Mouse (Mus musculus) macrophage (primary cell): Measurements from ENCODE around the gene Cryzl2. TPM values are rescaled to one million over a fixed set of nuclear protein-coding genes. Genes with fewer than 3 reads are reported as not detected.

Experiments used
- H3K27ac ChIP-seq: fragments of 350-480 bp; formaldehyde crosslinking; 2 replicates; pipeline ENCODE4 v1.9.0; 2021
- H3K36me3 ChIP-seq: fragments of 350-480 bp; formaldehyde crosslinking; 2 replicates; pipeline ENCODE4 v1.9.0; 2021; ENCODE audit errors: inconsistent target
- H3K4me3 ChIP-seq: fragments of 350-480 bp; formaldehyde crosslinking; 2 replicates; pipeline ENCODE4 v1.9.0; 2021; ENCODE audit errors: inconsistent target
- H3K79me2 ChIP-seq: fragments of 350-480 bp; formaldehyde crosslinking; 2 replicates; pipeline ENCODE4 v1.9.0; 2021; ENCODE audit errors: inconsistent target
- WGBS: methylation state at CpG from one replicate; pipeline ENCODE4 v1.1.7; 2026; ENCODE audit warnings: inconsistent platforms; ENCODE audit not compliant: missing documents; 5-methylcytosine and 5-hydroxymethylcytosine counted together
- polyA plus RNA-seq: library from polyadenylated mRNA; stranded (reverse); fragments of 250-400 nt; gene quantifications from 3 replicates; pipeline ENCODE4 v1.2.4, GENCODE M21; 2018; ENCODE audit warnings: inconsistent platforms

Cryzl2 gene
- polyA plus RNA-seq, 1 experiment from 2014 or later: 9.4 TPM

DNA sequence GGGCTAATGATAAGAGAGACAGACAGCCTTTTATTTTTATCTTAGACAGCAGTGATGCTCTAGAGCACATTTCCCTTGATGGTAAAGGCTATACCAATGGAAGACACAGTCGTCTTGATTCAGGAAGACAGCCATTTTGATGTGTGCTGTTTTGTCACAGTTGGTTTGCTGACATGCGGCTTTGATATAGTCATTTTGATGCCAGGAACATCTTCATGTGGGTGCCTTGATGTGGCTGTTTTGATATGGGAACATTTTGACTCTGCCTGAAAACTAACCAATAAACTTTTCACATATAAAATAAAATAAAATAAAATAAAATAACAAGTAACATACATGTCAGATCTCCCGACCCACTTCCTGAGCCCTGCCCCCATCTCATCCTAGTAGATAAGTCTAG, 30.0 kb upstream of the Cryzl2 start:
- Histone ChIP-seq H3K79me2 (no peaks in the 10 kb centered on the region), H3K4me3 (no peak overlapping the region), H3K27ac (no peak overlapping the region), H3K36me3 (no peaks in the 10 kb centered on the region)
- 94% methylated on average over 3 of the region's 3 CpGs for WGBS

DNA sequence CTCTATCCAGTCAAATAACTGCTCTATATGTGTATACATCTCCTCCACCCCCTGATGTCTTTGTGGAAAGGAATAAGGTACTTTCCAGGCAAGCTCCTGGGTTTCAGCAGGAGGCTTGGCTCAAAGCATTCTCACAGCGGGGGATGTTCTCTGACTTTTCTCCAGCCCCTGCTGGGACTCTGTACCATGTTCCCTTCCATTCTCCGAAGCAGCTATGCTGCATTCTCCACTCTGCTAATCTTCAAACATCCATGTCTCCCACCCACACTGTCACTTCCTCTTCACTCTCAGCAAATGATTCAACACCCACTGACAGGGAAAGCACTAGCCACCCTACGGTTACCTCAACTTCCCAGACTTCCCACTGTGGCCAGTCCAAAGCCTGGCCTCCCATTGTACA, 25.1 kb upstream of the Cryzl2 start:
- H3K4me3 ChIP-seq: no peak overlapping the region

DNA sequence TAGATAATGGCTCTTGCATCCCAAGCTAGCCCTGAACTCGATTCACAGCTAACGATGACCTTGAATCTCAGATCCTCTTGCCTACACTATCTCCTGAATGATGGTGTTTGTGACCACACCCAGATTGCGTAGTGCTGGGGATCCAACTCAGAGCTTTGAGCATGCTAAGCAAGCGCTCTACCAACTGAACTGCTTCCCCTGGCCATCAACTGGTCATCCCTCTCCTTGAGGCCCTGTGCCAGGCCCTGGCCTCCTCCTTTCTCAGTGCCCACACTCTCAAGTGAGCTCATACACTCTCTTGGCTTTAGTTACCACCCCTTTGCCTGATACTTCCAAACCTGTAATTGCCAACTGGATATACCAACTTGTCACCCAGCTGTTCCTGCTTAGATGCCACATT, 24.0 kb upstream of the Cryzl2 start:
- H3K27ac ChIP-seq: no peak overlapping the region
- no peak overlapping the region for H3K4me3 ChIP-seq
- no peaks in the 10 kb centered on the region for H3K36me3 ChIP-seq
- 98% methylated on average over 4 of the region's 4 CpGs for WGBS
- no peaks in the 10 kb centered on the region for H3K79me2 ChIP-seq

More for the DNA sequence above, 25.1 kb upstream of the Cryzl2 start:
- no peak overlapping the region for H3K27ac ChIP-seq
- no peaks in the 10 kb centered on the region for H3K79me2 ChIP-seq
- no peaks in the 10 kb centered on the region for H3K36me3 ChIP-seq
- 81% methylated on average over 3 of the region's 3 CpGs for WGBS

DNA sequence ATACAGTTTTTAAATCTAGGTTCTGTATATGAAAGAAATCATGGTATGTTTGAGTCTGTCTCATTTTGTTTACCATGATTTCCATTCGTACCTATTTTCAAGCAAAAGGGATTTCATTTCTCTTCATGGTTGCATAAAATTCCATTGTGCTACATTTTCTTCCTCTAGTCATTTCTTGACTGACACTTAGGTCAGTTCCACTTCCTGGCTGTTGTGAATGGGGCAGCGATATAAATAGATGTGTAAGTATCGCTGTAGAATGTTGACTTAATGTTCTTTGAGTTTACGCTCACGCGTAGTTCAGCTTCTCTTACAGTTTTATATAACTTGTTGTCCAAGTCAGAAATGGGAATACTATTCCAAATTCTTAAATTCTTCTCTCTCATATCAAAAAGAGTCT, 22.5 kb upstream of the Cryzl2 start:
- H3K27ac ChIP-seq: no peak overlapping the region
- H3K36me3 ChIP-seq: no peaks in the 10 kb centered on the region
- H3K4me3 ChIP-seq: no peak overlapping the region
- H3K79me2 ChIP-seq: no peaks in the 10 kb centered on the region
- 36% methylated on average over 6 of the region's 6 CpGs for WGBS

DNA sequence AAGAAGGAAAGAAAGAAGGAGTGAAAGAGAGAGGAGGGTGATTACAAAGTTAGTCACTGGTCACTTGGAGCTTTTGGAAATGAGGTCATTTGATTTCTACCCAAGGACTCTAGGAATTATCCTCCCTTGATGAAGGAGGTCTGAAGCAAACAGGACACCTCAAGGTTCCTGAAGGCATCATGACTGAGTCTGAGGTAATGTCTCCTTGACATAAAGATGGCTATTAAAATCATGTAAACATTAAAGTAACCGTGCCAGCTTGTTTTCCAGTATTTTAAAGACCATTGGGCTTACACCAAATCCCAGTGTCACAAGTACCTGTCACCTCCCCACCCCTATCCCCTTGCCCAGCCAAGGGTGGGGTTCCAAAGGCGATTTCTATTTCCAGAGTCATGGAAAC, 20.1 kb upstream of the Cryzl2 start:
- no peak overlapping the region for H3K4me3 ChIP-seq
- 92% methylated on average over 2 of the region's 2 CpGs for WGBS
- no peaks in the 10 kb centered on the region for H3K79me2 ChIP-seq
- no peaks in the 10 kb centered on the region for H3K36me3 ChIP-seq
- no peak overlapping the region for H3K27ac ChIP-seq

DNA sequence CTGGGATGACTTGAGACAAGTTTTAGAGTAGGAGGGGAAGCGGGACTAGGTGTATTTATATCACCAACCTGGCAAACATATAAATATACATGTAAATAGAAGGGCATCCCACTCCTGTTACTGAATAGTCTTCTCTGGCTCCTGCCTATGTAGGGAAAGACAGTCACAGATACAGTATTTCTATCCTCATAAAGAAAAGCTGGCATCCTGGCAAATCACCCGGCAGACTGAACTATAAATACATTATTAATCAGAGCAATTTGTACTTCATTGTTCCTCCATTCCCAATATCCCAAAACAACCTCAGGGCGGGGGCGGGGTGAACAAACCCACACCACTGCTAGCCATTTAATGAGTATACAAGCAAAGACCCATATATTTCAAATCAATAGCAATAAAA, 19.3 kb upstream of the Cryzl2 start:
- H3K27ac ChIP-seq: no peak overlapping the region
- WGBS: 100% methylated on average over 4 of the region's 4 CpGs
- H3K79me2 ChIP-seq: no peaks in the 10 kb centered on the region
- H3K36me3 ChIP-seq: no peaks in the 10 kb centered on the region
- H3K4me3 ChIP-seq: no peak overlapping the region

DNA sequence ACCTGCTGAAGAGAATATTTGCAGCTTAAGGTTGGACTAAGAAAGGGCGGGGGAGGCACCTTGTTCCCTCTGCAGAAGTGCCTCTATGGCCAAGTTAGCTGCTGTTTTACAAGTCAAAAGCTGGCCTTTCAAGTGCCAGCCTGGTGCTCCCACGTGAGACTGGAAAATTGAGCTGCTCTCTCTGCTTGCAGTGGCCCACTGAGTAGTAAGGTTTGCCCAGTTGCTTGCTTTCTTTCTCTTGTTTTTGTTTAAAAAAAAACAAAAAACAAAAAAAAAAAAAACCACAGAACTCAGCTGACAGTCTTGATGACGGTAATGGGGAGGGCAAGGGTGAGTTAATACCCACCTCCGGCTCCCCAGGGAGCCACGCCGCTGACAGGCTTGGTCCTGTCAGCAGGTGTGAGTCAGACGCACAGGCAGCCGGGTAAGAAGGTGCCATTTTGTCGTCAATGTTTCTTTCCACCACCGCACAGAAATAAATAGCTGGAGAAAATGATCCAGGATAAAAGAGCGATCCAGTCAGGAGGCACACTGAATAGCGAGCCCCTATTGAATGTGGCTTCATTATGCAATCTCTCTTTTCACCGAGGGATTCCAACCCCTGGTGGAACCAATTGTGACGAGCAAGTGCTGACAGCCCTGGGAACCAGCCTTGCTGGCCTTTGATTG, 18.3 kb upstream of the Cryzl2 start:
- no peak overlapping the region for H3K4me3 ChIP-seq
- H3K79me2 ChIP-seq: no peaks in the 10 kb centered on the region
- no peak overlapping the region for H3K27ac ChIP-seq
- 78% methylated on average over 14 of the region's 14 CpGs for WGBS
- H3K36me3 ChIP-seq: no peaks in the 10 kb centered on the region

DNA sequence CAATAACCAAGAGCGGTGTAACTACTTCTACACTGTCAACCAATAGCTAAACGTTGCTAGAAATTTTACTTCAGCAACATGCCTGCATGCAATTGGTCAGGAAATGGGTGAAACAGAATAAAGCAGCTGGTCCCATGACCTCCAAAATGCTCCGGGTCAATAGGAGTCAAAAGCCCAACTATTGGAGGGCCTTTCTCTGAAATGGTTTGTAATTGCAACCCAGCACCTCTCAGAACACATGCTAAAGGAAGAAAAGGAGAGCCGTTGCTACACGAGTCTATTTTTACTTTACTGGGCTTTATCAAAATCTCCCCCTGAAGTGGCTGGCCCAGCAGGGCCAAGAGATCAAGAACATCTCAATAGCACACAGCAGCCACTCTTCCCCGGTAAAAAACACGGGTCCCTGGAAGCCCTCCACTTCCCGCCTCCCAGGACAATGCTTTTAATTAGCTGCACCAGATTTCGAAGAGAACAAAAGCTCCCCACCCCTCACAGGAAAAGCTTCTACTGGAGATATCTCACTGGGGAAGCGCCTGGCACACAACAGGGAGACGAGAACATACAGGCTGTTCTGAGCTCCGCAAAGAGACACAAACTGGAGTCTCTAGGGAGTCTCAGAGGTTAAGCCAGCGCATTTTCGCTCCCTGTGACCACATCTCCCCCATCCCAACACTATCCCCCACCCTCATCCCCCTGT, 15.2 kb upstream of the Cryzl2 start:
- no peak overlapping the region for H3K27ac ChIP-seq
- WGBS: 42% methylated on average over 14 of the region's 14 CpGs
- no peaks in the 10 kb centered on the region for H3K36me3 ChIP-seq
- no peak overlapping the region for H3K4me3 ChIP-seq
- no peaks in the 10 kb centered on the region for H3K79me2 ChIP-seq

DNA sequence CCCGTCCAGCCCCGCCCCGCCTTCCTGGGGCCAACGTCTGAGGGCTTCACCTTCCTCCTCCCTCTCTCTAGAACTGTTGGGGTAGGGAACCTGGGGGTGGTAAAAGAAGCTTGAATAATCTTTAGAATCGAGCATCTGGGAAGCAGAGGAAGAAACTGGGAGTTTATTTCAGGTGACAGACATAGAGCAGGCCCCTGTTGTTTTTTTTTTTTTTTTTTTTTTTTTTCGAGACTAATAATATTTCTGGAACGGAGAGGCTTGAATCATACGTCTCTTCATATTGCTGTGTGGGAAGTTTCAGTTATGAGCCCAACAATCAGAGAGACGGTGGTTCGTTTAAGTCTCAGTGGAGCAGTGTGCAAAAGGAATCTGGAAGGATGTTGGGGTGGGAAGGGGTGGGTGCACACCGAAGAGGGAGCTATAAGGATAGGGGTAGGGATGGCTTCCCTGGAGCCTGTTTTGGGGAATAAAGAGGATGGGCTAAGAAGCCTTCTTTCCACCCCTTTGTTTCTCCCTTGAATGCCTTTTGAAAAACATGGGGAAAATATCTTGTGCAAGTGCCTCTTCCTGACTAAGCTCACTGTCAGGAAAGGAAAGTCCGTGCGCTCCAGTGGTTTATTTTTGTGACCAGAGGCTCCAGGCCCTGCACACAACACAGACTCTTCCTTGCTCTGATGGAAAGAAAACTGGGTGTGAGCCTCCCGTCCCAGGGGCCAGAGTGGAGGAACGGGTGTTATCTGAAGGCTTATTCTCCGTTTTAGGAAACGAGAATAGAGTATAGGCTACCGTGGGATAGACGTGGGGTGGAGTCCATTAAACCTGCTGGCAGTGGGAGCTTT, 14.4 kb upstream of the Cryzl2 start:
- Histone ChIP-seq H3K79me2 (no peaks in the 10 kb centered on the region), H3K36me3 (no peaks in the 10 kb centered on the region), H3K4me3 (no peak overlapping the region), H3K27ac (no peak overlapping the region)
- 60% methylated on average over 16 of the region's 19 CpGs for WGBS

DNA sequence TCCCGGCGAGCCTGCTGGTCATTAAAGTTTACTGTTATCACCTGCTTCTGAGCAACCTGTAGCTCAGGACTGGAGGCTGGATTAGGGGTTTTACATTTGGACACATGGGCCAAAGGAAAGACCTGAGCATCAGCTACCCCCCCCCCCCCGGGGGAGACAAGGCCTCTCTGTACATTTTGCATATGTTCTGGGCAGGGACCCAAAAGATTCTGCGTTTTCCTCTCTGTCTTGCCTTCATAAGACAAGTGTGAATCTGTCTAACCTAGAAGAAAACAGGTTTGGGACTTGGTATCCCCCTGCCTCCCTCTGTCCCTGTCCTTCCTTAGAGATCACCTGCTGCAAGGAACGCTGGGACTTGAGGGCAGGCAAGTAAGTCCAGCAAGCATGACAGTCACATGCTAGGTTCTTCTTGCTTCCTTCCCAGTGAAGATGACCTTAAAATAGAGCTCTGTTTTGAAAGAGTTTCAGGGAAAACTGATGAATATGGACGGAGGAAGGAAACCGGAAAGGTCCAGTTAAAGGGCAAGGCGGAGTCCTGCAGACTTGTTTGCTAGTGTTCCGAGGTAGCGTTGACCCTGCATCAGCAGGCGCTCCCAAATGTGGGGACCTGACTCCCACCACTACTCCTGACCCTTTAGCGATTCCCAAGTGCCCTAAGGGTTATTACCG, 13.6 kb upstream of the Cryzl2 start:
- H3K36me3 ChIP-seq: no peaks in the 10 kb centered on the region
- 82% methylated on average over 12 of the region's 13 CpGs for WGBS
- no peak overlapping the region for H3K27ac ChIP-seq
- H3K4me3 ChIP-seq: no peak overlapping the region
- H3K79me2 ChIP-seq: no peaks in the 10 kb centered on the region

DNA sequence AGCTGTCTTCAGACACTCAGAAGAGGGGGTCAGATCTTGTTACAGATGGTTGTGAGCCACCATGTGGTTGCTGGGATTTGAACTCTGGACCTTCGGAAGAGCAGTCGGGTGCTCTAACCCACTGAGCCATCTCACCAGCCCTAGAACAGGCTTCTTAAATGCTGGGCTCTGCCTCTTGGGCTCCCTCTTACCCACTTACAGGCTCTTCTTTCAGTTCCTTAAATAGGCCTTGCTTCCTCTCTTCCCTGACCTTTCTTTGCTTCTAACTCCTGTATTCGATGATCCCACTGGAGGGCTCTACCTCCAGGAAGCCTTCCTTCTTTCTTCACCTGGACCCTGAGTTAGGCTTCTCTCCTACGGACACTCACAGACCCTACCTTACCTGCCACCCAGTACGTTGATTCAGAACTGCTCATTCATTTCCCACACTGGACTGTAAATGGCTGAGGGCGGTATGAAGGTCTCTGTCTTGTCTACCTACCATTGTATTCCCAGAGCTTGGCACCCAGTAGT, 12.9 kb upstream of the Cryzl2 start:
- WGBS: 67% methylated on average over 6 of the region's 6 CpGs
- Histone ChIP-seq H3K36me3 (no peaks in the 10 kb centered on the region), H3K79me2 (no peaks in the 10 kb centered on the region), H3K4me3 (no peak overlapping the region), H3K27ac (no peak overlapping the region)

DNA sequence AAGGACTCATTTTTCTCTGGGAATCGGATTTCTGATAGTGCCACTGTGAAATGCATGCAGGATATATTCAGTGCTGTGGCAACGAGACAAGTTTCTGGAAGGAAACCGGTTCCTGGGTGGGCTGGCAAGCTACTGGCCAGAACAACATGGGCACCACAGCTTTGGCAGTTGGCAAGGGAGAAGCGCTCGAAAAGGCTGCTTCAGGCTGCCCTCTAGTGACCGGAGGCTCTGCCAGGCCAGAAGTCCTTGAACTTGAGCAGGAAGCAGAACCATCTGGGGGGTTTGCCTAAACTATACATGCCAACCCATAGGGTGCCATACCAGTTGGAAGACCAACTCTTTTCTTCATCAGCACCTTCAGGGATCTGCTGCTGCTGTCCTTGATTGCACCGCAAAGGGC, 12.1 kb upstream of the Cryzl2 start:
- Histone ChIP-seq H3K79me2 (no peaks in the 10 kb centered on the region), H3K36me3 (no peaks in the 10 kb centered on the region), H3K4me3 (no peak overlapping the region), H3K27ac (no peak overlapping the region)
- WGBS: 23% methylated on average over 7 of the region's 7 CpGs

DNA sequence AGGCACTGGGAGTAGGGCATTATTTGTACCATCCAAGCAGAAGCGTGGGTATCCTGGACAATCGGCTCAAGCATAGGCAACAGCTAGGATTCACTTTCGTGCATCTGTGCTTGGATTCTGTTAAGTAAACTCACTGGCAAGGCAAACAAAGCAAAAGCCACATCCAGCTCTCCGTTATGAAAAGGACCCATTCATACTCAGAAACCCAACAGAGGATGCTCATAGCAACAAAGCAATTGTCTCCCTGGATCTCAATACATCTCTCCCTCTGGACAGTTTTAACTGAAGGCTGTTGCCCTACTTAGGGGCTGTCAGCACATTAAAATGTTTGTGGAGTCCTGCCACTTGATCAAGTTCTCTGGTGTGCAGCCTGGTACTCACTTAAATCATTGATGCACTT, 11.2 kb upstream of the Cryzl2 start:
- WGBS: 88% methylated on average over 4 of the region's 4 CpGs
- H3K79me2 ChIP-seq: no peaks in the 10 kb centered on the region

DNA sequence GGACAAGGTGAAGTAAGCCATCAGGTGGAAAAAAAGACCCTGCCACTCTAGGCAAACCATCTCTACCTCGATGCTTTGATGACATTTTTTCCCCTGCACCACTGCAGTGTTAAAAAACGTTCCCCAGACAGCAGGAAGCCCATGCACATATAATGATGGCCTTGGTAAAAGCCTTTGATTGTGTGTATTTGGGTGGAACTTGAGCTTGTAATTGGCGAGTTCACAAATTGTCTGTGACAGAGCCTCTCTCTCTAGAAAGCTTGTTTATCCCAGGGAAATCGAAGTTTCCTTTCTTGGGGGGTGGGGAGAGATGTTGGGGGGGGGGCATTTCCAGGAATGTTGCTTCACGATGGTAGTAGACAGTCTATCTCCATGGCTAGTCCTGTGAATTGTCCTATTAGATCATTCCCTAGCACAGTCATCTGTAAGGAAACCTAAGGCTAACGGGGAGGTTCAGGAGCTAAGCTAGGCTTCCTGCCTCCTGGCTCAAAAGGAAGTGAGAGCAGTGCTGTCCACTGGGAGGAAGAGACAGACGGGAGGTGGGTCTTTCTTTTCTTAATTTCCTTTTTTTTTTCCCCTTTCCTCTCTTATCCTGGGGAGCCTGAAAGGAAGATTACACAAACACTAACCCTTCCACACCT, 10.1 kb upstream of the Cryzl2 start:
- Histone ChIP-seq H3K4me3 (no peak overlapping the region), H3K79me2 (no peaks in the 10 kb centered on the region), H3K27ac (no peak overlapping the region), H3K36me3 (no peaks in the 10 kb centered on the region)
- WGBS: 44% methylated on average over 7 of the region's 7 CpGs

More for the DNA sequence above, 11.2 kb upstream of the Cryzl2 start:
- H3K4me3 ChIP-seq: no peak overlapping the region
- H3K27ac ChIP-seq: no peak overlapping the region
- H3K36me3 ChIP-seq: no peaks in the 10 kb centered on the region
